Mouse (Mus musculus) activated CD4-positive, CD25-positive, alpha-beta regulatory T cell, adult 4 months (primary cell): ENCODE results near the gene Rbbp9. TPM values are rescaled to one million over a fixed set of nuclear protein-coding genes. Genes with fewer than 3 reads are reported as not detected.
"Not testable (repeated sequence)": the region's sequence is repeated elsewhere in the genome, so short reads cannot be mapped to it uniquely, and the experiment has no call there.

Experiments used
- ATAC-seq: one replicate; pipeline ENCODE4 v1.8.0; 2017
- polyA plus RNA-seq, 2 experiments: library from polyadenylated mRNA; unstranded; fragments of 100-300 nt; shearing (Covaris generic); gene quantifications; one replicate each; pipeline ENCODE4 v1.2.1; 2017

Gene Rbbp9
- polyA plus RNA-seq, result 10 to 100 TPM in 1 of 2 experiments, 1 to 10 TPM in 1; 9.6 to 10.2 TPM

DNA sequence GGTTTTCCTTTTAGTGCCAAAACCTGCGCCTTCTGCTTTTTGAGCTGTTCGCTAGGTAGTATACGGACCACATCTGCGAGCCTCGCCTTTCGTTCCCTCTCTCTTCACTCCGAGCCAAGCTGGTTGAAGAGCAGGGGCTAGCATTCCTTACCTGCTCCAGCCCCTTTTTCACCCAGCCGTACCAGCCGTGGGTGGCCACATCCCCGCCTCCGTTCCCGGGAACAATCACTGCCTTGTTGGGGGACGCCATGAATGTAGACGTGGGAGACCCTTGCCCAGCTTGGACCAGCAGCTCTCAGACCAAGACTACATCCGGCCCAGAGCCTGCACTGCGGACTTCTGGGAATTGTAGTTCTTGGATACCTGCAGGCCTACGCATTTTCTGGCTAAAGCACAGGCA is at the start of gene Rbbp9:
Rbbp9 (minus strand) TSS at position 341 of the 400 bp plus-strand sequence.
- peak; percentile 82 for ATAC-seq

DNA sequence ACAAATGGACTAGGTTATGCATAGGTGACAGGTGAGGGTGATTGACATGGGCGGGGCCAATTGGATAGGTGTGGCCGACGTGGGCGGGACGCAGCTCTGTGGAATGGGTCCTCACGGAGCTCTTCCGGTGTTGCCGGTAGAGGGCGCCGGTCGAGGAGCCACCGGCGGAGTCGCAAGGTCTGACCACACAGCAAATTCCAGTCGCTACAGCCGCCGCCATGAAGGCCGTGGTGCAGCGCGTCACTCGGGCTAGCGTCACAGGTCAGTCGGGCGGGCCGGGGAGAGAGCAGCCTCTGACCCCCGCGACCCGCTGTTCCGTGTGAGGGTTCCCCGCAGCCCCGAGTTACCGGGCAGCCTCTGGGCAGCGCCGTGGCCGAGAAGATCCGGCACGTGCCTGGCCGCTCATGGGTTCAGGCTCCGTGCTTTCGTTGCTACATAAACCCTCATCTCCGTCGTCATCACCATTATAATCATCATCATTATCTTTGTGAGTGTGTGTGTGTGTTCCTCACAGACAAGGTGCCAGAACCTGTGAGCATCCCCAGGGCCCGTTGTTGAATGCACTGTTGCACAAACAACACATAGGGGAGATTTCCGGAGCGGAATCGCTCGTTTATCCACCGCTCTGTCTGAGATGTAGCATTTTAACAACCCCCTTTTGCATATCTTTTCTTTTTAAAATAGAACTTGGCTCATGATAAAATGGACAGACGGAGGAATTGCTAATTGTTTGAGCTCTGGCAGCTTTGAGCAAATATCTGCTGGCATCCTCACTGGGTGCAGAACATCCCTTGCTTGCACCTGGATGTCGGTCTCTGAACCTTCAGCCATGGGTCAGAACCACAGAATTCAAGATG is 49.4 kb upstream of the Rbbp9 start, which contains the start of gene Dtd1:
Dtd1 (plus strand) TSS at position 67 of the 857 bp plus-strand sequence.
- ATAC-seq, result peak; percentile 95

DNA sequence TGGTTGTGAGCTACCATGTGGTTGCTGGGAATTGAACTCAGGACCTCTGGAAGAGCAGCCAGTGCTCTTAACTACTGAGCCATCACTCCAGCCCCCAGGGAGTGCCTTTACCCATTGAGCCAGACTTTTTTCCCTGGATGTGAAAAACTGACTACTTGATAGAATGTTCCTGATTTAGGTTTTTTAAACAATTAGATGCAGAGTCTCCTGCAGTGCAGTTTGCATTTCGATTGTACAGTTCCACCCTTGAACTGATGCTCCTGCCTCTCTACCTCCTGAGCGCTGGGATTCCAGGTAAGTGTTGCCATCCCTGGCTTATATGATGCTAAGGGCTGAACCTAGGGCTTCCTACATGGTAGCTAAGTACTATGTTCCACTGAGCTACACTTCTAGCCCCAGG is 47.3 kb upstream of the Rbbp9 start:
- no peak for ATAC-seq

DNA sequence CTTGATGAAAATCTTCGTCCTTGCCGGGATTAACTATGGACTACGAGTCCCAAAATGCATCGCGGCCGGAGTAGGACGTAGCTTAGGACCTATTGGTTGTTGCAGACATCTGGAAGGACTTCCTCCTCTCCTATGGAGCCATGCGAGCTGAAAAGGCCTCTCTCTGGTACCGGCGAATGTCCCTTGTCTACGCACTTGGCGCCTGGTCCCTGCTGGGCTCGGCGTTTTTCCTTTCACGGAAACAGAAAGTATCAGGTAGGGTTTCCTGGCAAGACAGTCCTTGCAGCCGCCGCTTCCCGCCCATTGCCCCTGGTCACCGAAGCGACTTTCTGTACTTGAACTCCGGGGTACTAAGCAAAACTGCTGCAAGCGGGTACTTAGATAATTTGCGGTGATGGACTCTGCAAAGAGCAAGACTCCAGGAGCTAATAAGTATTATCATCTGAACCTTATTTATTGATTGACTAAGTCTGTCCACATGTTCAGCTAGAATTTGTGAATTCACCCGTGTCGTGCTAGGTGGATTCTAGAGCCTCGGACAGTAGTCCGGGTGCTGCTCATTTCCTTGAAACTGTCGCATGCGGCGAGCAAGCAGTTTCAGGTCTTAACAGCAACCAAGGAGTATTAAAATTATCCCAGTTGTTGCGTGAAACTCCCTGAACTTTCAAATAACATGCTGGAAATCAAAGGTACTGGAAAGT is 43.4 kb upstream of the Rbbp9 start, which contains the start of gene Smim26:
Smim26 (plus strand) TSS at position 104 of the 701 bp plus-strand sequence.
- ATAC-seq, result peak; percentile 100

DNA sequence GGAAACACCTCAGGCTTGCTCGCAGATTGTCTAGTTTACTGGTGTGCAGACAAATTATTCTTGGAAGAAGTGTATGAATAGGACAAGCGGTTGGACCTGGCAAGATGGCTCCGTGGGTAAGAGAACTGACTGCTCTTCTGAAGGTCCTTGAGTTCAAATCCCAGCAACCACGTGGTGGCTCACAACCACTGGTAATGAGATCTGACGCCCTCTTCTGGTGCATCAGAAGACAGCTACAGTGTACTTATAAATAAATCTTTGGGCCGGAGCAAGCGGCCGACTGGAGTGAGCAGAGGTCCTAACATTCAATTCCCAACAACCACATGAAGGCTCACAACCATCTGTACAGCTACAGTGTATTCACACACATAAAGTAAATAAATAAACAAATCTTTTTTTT is 42.4 kb upstream of the Rbbp9 start:
- not testable (repeated sequence) for ATAC-seq

DNA sequence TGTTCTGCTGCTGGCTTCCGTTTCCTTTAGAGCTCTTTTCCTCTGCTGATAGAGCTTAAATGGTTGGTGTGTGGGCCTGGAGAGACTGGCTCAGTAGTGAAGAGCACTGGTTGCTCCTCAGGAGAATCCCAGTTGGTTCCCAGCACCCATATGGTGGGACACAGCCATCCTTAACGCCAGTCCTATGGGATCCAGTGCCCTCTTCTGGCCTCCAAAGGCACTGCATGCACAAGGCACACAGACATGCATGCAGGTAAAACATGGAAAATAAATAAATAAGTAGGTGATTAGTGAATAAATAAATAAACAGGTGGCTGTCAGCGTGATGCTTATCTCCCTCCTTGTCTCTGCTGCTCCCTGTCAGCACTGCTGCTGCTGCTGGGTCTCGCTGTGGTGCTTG is 38.1 kb upstream of the Rbbp9 start:
- ATAC-seq, result no peak

DNA sequence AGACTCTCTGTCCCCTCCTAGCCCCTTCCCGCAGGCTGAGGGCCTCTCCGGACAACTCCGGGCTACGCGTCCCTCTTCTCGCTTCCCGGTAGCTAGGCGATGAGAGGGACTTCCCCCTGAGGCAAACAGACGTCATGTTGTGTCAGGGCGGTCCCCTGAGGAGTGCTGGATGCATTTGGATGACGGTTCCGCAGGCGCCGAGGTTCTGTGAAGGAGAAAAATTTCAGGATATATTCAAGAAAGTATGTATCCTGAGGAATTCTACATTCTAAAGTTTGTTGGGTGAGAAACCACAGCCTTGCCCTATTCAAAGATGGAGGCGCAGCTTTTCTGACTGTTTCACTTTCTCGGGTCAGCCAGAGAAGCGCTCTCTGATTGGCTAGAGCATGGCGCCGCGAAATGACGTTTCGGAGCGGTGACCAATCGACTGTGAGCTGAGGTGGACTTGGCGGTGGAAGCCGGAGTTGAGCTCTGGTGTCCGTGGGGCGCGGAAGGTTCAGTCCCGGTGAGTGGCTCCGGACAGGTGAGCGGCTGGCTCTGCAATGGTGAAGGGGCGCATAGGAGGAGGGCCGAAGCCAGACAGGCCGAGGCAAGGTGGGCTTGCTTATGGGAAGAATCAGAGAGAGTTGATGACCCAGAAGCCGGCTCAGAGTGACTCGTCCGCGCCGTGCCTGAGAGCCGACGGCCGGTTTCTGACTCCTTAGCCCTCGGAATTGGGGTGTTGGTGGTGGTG is 5.3 kb upstream of the Rbbp9 start, which contains the start of gene Sec23b:
Sec23b (plus strand) TSS at position 410 of the 733 bp plus-strand sequence.
- ATAC-seq, result peak; percentile 95

DNA sequence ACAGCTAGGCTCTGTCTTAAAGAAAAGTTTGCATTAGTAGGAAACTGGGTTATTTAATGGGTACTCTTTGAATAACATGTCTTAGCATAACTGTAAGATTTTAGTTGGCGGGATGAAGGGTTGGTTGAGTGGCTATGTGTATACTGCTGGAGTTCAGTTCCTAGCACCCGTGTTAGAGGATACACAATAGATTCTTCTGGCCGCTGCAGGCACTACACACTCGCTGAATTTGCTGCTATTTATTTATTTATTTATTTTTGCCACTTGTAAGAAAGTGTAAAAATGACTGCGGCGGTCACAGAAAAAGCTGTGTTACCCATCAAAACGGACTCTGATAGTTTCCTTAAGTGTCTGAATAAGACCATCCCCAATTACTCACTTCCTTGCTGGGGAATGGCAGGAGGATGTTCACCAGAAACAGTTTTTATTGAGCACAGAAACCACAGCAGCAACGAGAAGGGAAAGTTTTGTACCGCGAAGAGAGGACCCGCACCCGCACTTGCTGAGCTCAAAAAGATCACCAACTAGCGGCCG is 4.7 kb upstream of the Rbbp9 start:
- peak; percentile 15 for ATAC-seq

DNA sequence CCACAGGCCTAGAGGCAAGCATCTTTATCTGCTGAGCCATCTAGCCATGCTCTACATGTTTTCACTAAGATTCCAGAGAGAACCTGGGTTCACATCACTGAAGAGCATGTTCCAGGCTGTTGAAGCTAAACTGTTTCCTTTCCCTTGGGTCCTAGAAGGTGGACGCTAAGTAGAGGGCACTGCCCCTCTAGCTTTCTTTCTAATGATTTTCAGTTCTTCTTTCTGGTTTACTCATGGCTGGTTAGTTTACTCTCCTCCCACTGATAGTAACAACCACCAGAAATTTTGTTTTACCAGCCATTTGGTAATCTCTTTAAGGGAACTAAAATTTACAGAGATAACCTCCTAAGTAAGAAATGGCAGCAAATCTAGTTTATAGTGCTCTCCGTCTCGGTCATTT is 3.2 kb upstream of the Rbbp9 start:
- ATAC-seq, result no peak

DNA sequence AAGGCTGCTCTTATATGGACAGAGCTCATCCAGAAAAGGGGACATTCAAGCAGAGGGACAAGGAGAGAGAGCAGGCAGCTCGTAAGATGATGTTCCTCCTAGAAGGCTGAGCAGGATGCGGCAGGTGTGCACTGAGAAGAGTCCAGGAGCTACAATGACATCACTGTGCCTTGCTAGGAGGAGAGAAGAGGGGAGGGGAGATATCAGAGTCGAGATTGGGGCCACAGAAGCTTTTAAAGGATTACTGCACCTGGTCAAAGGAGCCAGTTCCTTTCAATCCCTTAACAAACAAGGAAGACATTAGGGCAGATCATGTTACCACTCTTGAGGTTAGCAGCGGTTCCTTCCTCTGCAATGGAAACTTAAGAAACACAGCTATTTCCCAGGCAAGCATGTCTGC is 3.1 kb downstream of the Rbbp9 start:
- ATAC-seq, result no peak

DNA sequence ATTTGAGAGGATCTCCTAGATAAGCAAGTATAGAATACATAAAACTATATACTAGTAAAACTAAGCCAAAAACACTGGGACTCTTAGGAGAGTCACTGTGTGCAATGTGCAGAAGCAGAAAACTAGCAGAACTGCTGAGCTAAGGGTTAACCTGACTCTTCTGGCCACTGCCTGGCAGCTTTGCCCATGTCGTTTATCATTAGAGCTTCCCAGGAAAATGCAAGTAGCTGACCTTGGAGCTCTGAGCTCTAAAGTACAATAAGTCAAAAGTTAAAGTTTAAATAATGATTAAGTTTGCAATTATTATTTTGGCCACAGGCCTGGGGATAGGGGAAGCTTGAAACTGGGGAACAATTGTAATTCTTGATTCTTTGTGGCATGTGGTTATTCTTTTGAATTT is 5.2 kb downstream of the Rbbp9 start:
- ATAC-seq, result no peak

DNA sequence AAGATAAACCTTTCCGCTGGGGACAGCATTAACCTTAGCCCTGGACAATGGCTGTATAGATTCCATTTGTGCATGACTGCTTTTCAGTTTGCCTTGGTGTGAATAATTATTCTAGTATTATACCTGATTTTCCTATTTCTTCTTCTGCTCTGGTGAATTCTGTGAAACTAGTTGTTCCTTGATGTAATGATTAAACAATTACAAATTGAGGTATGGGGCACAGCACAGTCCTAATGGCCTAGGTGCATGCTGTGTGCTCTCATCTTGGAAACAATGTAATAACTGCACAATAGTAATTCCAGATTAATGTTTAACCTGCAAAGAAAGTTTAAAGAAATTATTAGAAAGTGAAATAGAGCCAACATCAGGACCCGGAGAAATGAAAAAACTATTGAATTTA is 5.6 kb downstream of the Rbbp9 start:
- ATAC-seq, result no peak

DNA sequence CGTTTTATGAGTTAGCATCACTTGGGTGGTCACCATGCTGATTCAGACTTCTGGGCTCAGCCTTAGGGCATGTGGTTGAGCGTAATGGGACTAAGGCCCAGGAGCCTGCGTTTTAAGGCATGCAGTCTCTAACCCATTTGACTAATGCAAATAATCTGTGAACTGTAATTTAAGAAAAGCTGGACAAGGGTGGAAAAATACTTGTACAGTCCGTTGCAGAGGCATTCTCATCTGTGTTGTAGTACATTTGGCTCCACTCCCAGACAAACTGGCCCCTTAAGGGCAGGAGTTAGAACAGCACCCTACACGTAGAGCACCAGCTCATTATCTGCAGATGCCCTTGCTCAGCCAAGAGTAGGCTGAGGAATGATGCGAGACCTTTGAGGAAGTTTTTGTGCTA is 6.0 kb downstream of the Rbbp9 start:
- no peak for ATAC-seq

DNA sequence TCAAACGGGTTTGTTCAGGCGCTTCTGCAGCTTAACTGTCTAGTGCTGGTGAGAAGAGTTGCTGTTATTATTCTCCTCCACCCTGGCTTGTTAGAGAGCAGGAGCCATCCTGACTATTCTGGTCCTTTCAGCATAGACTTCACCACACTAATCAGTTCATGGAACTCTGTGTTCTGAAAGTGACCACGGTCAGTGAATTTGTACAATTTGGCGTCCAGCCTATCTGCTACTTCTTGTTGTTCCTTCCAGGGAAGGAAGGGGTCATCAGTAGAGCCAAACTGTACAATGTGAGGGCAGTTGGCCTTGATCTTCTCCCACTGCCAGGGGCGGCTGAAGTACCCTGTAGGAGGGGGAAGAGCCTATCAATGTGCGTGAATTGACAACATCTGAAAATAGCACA is 7.0 kb downstream of the Rbbp9 start:
- ATAC-seq, result no peak

DNA sequence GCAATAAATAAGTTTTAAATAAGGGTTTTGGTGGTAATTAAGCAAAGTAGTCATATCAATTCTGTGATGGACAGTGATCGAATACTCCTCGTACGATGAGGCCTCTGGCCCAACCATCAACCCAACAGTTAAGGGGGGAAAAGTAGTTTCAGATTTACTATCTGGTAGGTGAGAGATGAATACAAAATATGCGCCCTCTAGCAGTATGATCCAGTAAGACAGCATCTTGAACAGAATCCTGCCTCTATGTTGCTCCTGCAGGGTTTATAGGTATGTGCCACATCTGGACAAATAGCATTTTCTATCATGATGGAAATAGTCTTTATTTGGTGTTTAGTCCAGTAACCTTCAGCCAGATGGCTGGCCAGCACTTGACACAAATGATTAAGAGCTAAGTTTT is 9.4 kb downstream of the Rbbp9 start:
- peak; percentile 61 for ATAC-seq

DNA sequence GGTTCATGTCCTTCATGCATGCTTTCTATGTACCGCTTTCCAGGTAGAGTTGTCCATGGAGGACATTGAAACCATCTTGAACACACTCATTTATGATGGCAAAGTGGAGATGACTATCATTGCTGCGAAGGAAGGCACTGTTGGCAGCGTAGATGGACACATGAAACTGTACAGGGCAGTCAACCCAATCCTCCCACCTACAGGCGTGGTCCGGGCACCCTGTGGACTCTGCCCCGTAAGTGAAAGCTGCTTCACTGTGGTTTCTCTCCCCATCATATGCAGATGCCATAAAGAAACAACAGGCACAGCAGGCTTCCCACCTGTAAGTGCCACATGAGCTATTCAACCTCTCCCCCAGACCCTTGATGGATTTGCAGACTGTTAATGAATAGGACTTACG is 13.5 kb downstream of the Rbbp9 start:
- no peak for ATAC-seq

DNA sequence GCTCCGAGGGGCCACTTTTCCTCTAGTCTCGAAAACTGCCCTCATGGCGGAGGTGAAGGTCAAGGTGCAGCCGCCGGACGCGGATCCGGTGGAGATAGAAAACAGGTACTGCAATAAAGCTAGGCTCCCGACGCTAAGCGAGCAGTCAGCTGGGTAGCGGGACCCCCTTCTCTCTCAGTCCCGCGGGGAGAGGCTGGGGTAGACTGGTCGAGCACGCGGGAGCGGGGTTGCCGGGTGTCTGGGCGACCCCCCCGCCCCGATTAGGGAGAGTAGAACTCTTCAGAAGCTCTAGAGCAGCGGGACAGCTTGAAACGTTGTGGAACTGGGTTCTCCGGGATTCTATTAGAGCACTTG is 22.9 kb downstream of the Rbbp9 start:
- peak; percentile 15 for ATAC-seq

DNA sequence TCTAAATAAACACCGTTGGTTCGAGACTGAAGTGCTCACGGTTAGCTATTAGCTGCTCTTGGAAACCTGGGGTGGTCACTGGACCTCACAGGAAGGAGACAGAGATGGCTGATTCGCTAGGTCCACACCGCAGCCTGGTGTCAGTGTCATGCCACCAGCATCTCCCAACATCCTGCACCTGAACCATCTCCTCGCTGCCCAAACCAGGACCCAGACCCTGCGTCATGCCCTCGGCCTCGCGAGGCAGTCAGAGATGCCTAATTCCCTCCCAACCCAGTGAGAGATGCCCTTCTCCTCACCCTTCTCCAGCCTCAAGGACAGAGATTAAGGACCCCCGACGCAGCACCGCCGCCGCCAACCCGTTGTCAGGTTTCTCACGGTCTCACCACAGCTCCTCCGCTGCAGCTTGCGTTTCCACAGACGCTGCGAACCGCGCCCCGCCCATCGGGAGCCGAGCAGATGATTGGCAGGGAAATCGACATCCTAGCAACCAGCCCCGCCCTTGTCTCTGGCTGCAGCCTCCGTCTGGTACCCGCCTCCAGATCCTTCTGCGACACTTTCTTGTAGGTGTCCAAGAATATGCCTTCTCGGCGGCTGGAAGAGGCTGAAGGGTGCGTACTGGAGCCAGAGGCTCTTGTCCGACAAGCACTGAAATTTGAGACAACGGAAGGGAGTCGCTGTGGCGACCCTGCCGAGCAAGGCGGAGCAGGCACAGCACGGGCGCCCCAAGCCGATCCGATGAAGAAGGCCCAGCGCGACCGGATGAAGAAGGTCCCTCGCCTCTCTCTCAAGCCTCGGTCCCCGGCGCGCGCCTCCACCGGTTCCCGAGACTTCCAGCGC is 23.5 kb downstream of the Rbbp9 start, which contains the start of the genes Dzank1 and Polr3f:
Dzank1 (minus strand) TSS at position 434 of the 840 bp plus-strand sequence.
Polr3f (plus strand) TSS at position 738 of the 840 bp plus-strand sequence.
- ATAC-seq, result peak; percentile 97

DNA sequence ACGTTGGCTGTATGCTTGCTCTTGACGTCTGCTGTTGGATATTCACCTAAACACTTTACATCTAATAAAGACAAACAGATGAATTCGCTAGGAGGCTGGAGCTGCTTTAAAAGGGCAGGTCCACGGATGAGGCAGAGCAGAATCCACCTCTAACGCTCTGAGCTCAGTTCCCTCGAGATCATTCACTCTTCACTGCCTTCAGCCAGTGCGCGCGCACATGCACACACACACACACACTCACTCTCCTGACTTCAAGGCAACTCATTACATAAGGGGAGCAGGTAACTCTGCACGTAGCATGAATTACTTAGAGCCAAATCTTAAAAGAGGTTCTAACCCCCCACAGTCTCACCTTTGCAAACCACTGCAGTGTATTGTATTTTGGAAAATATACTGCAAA is 24.8 kb downstream of the Rbbp9 start:
- ATAC-seq, result no peak

DNA sequence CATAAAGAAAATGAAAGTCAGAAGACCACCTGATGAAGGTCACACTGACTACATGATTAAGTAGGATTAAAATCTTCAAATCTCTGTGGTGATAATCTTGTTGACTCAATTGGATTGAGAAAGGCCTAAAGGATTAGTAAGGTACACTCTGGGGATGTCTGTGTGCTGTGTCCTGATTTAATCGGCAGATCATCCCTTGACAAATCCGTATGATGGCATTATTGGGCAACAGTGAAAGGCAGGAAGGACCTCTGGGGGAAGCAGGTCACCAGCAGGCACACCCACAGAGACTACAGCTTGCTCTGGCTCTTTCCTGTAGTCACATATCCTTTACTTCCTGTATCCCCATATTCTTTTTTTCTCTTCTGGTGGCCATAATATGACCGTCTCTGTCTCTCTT is 30.9 kb downstream of the Rbbp9 start:
- no peak for ATAC-seq

DNA sequence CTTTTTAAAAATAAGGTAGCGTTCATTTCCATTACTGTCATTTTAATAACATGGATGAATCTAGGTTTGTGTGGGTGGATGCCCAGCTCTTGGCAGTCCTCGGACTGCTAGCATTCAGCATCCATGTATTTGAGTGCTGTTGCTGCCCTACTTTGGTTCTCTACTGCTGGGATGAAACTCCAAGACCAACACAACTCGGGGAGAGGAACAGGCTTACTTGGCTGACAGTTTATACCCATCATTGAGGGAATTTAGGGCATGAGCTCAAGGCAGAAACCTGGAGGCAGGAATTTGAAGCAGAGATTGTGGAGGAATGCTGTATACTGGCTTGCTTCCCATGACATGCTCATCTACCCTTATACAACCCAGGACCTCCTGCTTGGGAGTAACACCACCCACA is 36.0 kb downstream of the Rbbp9 start:
- no peak for ATAC-seq

DNA sequence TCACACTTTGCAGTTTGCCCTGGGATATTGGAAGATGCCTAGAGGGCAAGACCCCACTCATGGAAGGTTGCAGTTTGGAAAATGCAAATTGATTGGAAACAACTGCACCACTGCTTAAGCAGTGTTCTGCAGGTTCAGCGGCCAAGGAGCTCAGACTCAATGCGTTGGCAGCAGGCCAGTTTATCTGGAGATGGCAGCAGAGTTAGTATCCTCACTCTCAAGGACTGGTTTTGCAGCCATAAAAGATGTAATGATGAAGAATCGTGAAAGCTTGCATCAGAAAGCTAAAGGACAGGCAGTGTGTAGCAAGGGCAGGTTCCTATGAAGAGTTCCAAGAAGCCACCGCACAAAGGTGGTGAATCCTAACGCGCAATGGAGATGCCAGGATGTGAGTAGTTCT is 48.5 kb downstream of the Rbbp9 start:
- no peak for ATAC-seq
